Mouse (Mus musculus) erythroblast, embryonic 14.5 days (primary cell): ENCODE measurements around the gene Lce1g. TPM values are rescaled to one million over a fixed set of nuclear protein-coding genes. Genes with fewer than 3 reads are reported as not detected.

Source experiments
- H3K27me3 ChIP-seq: 2 replicates; pipeline ENCODE4 v1.6.1; 2012; ENCODE audit warnings: inconsistent platforms; ENCODE audit not compliant: control insufficient read depth
- H3K36me3 ChIP-seq: 2 replicates; pipeline ENCODE4 v1.6.1; 2012; ENCODE audit warnings: mild to moderate bottlenecking, inconsistent platforms; ENCODE audit not compliant: control insufficient read depth
- H3K4me1 ChIP-seq: 2 replicates; pipeline ENCODE4 v1.6.1; 2012; ENCODE audit warnings: inconsistent platforms; ENCODE audit not compliant: control insufficient read depth
- H3K4me3 ChIP-seq: replicated peaks from 2 replicates; pipeline ENCODE3; 2012; ENCODE audit warnings: moderate library complexity, mild to moderate bottlenecking, inconsistent platforms
- H3K9me3 ChIP-seq: 2 replicates; pipeline ENCODE4 v1.6.1; 2012; ENCODE audit warnings: low read length, inconsistent platforms, mixed read lengths; ENCODE audit not compliant: control insufficient read depth
- GATA1 ChIP-seq: IDR thresholded peaks from 2 replicates; pipeline ENCODE4 v1.6.1; 2012; ENCODE audit warnings: low read length, inconsistent platforms, mixed read lengths
- TAL1 ChIP-seq: IDR thresholded peaks from 3 replicates; pipeline ENCODE4 v1.6.1; 2012; ENCODE audit warnings: low read length, inconsistent platforms, mixed read lengths
- polyA plus RNA-seq: library from polyadenylated mRNA; stranded (reverse); fragments of >175 nt; gene quantifications from 2 replicates; pipeline ENCODE4 v1.2.3, GENCODE M21; 2012

The Lce1g gene
- polyA plus RNA-seq, 1 experiment = not detected

- Histone ChIP-seq H3K4me3 (no peak within 1 kb of the TSS), H3K4me1 (no peaks in the 10 kb centered on the region), H3K36me3 (no peaks in the 10 kb centered on the region), H3K9me3 (no peaks in the 10 kb centered on the region), H3K27me3 (no peaks in the 10 kb centered on the region)
- no peak for TF ChIP-seq TAL1
- no peak for TF ChIP-seq GATA1
Observed at GRCm38 (mm10) chr3:92708974-92709373, 43.2 kb downstream of the Lce1g start, which contains the start of gene Lce1e. Gene Lce1e, minus strand, starts transcription at chr3:92709074.

Other genes starting within 250 kb of the Lce1g start
- gene 2310046K23Rik, start 217.8 kb downstream of the Lce1g start, polyA plus RNA-seq = not detected in 2 replicates
- gene Ivl, start 178.6 kb downstream of the Lce1g start, polyA plus RNA-seq = not detected in 2 replicates
- gene Smcp, start 163.3 kb downstream of the Lce1g start, polyA plus RNA-seq = not detected in 2 replicates
- gene 2210017I01Rik, start 144.8 kb downstream of the Lce1g start, polyA plus RNA-seq = not detected in 2 replicates
- not detected in 2 replicates for gene Lce6a, start 130.7 kb downstream of the Lce1g start, polyA plus RNA-seq
- gene Lce1a1, start 104.0 kb downstream of the Lce1g start, polyA plus RNA-seq = not detected in 2 replicates
- not detected in 2 replicates for gene Lce1b, start 95.4 kb downstream of the Lce1g start, polyA plus RNA-seq
- gene Lce1a2, start 82.0 kb downstream of the Lce1g start, polyA plus RNA-seq = not detected in 2 replicates
- gene Lce1c, start 73.1 kb downstream of the Lce1g start, polyA plus RNA-seq = not detected in 2 replicates
- gene Lce1d, start 65.1 kb downstream of the Lce1g start, polyA plus RNA-seq = not detected in 2 replicates
- not detected in 2 replicates for gene Lce1e, start 43.3 kb downstream of the Lce1g start, polyA plus RNA-seq
- not detected in 2 replicates for gene Lce1f, start 32.0 kb downstream of the Lce1g start, polyA plus RNA-seq
- gene Gm38119, start 13.2 kb downstream of the Lce1g start, polyA plus RNA-seq = not detected in 2 replicates
- gene Lce1h, start 12.7 kb upstream of the Lce1g start, polyA plus RNA-seq = not detected in 2 replicates
- gene Lce1i, start 26.6 kb upstream of the Lce1g start, polyA plus RNA-seq = not detected in 2 replicates
- not detected in 2 replicates for gene Lce1j, start 38.2 kb upstream of the Lce1g start, polyA plus RNA-seq
- not detected in 2 replicates for gene Lce1k, start 55.6 kb upstream of the Lce1g start, polyA plus RNA-seq
- not detected in 2 replicates for gene Kprp, start 74.9 kb upstream of the Lce1g start, polyA plus RNA-seq
- gene Lce1l, start 98.9 kb upstream of the Lce1g start, polyA plus RNA-seq = not detected in 2 replicates
- gene 2310050C09Rik, start 117.9 kb upstream of the Lce1g start, polyA plus RNA-seq = not detected in 2 replicates
- not detected in 2 replicates for gene Lce3a, start 173.9 kb upstream of the Lce1g start, polyA plus RNA-seq
- not detected in 2 replicates for gene Lce3b, start 180.6 kb upstream of the Lce1g start, polyA plus RNA-seq
- gene Lce3c, start 192.1 kb upstream of the Lce1g start, polyA plus RNA-seq = not detected in 2 replicates
- gene Lce3d, start 205.1 kb upstream of the Lce1g start, polyA plus RNA-seq = not detected in 2 replicates
- gene Lce3e, start 214.7 kb upstream of the Lce1g start, polyA plus RNA-seq = not detected in 2 replicates
- gene Lce3f, start 239.9 kb upstream of the Lce1g start, polyA plus RNA-seq = not detected in 2 replicates